Mouse (Mus musculus): ENCODE measurements around the gene Tmprss7.

The Tmprss7 gene

GRCm38 (mm10) chr16:45630347-45630960, 63.0 kb downstream of the Tmprss7 start:
- DNase-seq (ENCODE audit: extremely low spot score, low read depth, low spot score) = peak; percentile 57

- DNase-seq (ENCODE audit: extremely low spot score, low read depth, low spot score) = no peak
Observed at GRCm38 (mm10) chr16:45629497-45630105, 63.9 kb downstream of the Tmprss7 start.

GRCm38 (mm10) chr16:45625342-45625741, 68.1 kb downstream of the Tmprss7 start:
- DNase-seq (ENCODE audit: extremely low spot score, low read depth, low spot score) = no peak

GRCm38 (mm10) chr16:45624791-45625190, 68.7 kb downstream of the Tmprss7 start:
- DNase-seq (ENCODE audit: extremely low spot score, low read depth, low spot score) = no peak

- no peak for DNase-seq (ENCODE audit: extremely low spot score, low read depth, low spot score)
Observed at GRCm38 (mm10) chr16:45623230-45623629, 70.2 kb downstream of the Tmprss7 start.

GRCm38 (mm10) chr16:45619751-45620375, 73.6 kb downstream of the Tmprss7 start:
- DNase-seq (ENCODE audit: extremely low spot score, low read depth, low spot score) = no peak

GRCm38 (mm10) chr16:45615944-45616343, 77.5 kb downstream of the Tmprss7 start:
- DNase-seq (ENCODE audit: extremely low spot score, low read depth, low spot score) = no peak

- no peak for DNase-seq (ENCODE audit: extremely low spot score, low read depth, low spot score)
Observed at GRCm38 (mm10) chr16:45613247-45613646, 80.2 kb downstream of the Tmprss7 start.

- DNase-seq (ENCODE audit: extremely low spot score, low read depth, low spot score) = no peak
Observed at GRCm38 (mm10) chr16:45610267-45610666, 83.2 kb downstream of the Tmprss7 start, which contains the start of gene Gcsam. Gene Gcsam, plus strand, starts transcription at chr16:45610380.

GRCm38 (mm10) chr16:45609300-45609699, 84.2 kb downstream of the Tmprss7 start:
- no peak for DNase-seq (ENCODE audit: extremely low spot score, low read depth, low spot score)

- no peak for DNase-seq (ENCODE audit: extremely low spot score, low read depth, low spot score)
Observed at GRCm38 (mm10) chr16:45608481-45608954, 84.9 kb downstream of the Tmprss7 start.
